Mouse (Mus musculus): ENCODE measurements around the gene Satb1.

Satb1 gene

DNA sequence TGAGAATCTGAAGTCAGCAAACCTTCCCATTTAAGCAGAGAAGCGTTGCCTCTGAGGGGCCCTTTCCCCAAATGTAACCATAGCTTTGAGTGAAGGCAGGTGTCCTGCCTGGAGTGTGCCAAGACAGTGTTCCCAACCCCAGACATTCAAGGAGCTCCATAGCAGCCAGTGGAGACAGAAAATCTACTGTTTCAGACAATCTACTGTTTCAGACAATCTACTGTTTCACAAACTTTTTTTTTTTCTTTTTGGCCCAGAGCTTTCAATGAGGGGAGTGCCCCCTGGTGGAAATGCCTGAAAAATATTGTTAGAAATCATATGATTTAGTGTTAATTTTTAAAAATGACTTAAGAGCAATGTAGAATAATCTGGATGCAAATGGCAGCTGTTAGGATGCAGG lies 55.3 kb downstream of the Satb1 start:
- intact Hi-C loops (cut with DNase I), result no loop called here

DNA sequence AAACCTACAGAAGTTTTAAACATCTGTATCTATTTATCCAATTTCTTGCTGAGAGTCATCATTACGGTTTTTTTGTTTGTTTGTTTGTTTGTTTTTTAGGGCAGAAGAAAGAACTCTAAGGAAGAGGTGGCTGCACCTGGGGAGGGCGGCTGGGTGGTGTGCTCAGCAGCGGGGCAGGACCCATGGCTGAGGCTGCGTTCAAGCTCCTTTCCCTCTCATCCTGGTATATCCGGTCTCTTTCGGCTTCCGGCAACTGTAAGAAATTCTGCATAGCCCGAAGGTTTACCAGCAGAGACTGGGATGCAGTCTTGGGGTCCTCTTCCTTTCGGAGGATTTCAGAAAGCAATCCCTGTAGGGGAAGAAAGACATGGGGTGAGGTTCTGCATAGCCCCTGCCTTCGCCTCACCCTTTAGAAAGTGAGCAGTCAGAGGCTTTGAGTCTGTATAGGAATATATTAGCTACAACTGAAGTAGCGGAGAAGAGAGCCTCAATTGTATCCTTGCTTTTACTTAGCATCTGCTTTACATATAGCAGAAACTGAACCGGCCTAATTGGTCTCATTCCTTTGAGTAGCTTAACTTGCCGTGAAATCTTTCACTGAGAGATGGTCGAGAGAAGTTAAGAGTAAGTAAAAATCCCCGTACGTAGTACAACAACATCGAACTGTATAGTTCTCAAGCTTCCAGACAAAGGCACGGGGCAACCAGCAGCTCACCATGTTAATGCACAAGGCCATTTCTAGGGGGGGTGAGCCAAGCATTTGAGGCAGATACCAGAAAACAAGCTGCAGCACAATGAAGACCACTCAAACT lies 57.8 kb downstream of the Satb1 start:
- intact Hi-C loops (cut with DNase I), result no loop called here

DNA sequence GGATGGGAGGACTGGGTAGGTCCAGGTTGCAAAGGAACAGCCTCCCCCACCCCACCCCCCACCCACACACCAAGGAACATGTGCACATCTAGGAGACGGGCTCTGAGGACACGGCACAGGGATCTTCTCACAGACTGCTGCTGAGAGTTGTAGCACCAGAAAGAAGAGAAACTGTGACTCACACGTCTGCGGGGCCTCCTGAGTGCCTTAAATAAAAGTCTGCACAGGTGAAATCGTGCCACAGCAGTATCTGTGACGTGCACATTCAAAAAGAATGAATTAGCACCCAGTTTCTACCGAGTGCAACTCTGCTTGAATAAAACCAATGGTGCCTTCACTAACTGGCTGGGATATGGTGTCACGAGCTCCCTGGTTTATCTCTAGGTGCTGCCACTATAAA lies 69.5 kb downstream of the Satb1 start:
- intact Hi-C loops (cut with DNase I), result no loop called here

DNA sequence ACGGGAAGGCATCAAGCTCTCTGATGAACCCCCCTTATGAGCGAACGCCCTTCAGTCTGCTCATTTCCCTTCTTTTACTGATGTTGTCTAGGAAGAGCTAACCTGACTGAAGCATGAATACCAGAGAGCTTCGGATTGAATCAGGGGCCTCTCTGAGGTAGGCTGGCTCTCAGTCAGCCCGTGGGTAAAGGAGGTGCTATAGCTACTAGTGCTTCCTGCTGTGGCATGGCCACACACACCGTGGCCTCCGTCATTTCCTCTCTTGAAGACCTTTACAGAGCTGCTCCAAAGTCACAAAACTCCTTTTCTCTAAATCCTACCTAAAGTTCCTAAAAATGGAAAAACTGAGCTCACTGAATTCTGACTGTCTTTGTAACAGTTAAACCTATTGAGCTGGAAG lies 70.6 kb downstream of the Satb1 start:
- intact Hi-C loops (cut with DNase I), result no loop called here

- intact Hi-C loops (cut with DNase I), result no loop called here
Observed at GRCm38 (mm10) chr17:51760997-51761655, 72.0 kb downstream of the Satb1 start.

DNA sequence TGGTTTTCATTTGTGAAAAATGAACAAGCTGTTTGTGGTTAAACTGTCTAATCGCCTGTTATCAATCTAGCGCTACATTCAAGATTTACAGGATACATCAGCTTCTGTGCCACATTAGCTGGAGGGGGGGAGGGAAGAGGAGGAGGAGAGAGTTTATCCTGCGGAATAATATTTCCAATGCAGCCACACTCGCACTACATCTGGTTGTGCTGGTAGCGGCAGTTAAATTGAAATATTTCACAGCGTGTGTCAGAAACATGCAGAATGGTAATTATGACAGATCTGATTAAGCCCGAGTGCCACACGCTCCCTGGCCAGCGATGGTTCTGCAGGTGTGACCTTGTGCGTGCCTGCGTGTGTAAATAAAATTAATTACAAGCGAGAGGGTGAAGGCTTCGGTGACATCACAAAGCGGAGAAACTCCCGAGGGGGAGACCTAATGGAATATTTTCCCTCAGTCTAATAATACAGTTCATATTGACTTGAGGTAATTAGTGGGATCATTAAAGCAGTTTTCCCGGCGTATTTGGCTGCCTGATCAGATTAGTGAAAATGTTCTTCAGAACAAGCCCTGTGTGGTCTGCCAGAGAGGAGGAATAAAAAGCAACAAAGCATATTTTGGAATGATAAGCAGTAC lies 72.7 kb downstream of the Satb1 start:
- intact Hi-C loops (cut with DNase I), result no loop called here

GRCm38 (mm10) chr17:51759509-51759908 lies 73.6 kb downstream of the Satb1 start:
- intact Hi-C loops (cut with DNase I), result no loop called here

DNA sequence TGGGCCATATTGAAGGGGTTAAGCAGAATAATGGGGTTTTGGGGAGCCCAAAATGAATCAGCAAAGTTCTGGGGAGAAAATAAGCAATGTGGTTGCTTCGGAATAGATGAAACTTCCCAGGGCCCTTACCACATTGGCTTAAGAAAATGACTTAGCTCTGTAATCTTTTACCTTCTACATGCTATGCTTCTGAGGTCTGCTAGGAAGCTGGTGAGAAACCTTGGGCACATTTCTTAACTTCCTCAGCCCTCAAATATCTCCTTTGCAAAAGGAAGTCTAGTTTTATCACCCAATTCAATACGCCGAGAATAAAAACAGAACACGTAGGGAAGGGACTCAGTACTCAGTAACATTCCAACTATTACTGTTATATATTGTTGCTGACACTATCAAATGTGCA lies 80.9 kb downstream of the Satb1 start:
- intact Hi-C loops (cut with DNase I), result no loop called here

DNA sequence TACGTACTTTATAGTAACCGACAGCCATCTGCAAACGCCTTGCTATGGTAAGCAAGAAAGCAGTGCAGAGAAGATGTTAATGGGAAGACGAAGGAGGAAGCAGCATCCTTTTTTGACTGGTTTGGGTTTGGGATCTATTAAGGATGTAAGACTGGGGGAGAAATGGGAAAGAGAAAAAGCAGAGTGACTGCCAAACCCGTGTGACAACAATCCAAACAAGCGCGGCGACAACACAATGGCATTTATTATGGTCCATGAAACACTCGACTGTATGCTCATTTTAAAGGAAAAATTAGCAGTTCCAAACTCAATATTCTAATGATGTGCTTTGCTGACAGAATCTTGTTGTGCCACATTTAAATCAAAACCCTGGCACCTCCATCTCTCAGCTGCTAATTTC lies 85.9 kb downstream of the Satb1 start:
- intact Hi-C loops (cut with DNase I), result no loop called here

DNA sequence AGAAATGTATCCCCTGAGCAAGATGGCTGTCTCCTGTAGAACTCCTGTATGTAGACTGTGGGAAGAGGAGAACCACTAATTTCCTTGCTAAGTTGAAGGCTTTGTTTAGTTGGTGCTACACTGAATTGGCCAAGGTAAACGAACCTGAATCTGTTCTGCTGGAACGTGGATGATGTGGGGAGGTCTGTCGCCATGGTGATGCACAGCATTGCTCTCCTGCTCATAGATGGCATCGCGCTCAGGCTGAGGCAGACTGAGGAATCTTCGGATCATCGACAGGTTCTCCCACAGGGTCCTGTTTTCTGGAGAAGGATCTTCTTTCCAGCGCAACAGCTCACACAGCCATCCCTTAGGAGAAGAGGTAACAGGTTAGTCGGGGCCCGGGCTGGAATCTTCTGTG lies 90.6 kb downstream of the Satb1 start:
- intact Hi-C loops (cut with DNase I), result no loop called here

DNA sequence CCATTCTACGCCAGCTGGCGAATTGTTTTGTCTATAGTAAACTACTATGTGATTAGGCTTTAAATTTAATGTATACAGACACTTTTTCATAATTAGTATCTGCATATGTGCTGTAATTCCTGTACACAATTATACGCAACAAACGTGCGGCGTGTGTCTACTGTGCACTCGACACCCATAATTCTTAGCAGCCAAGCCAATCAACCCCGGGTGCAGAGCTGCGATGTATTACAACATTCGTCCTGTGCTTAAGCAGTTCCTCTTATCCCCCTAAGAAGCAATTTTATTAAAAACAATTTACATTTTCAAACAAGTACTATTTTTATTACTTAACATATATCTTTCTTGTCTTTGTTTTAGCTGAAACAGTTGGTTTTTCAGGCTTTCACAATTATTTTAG lies 92.0 kb downstream of the Satb1 start:
- intact Hi-C loops (cut with DNase I), result no loop called here

- intact Hi-C loops (cut with DNase I), result no loop called here
Observed at GRCm38 (mm10) chr17:51740246-51740645, 92.8 kb downstream of the Satb1 start.

DNA sequence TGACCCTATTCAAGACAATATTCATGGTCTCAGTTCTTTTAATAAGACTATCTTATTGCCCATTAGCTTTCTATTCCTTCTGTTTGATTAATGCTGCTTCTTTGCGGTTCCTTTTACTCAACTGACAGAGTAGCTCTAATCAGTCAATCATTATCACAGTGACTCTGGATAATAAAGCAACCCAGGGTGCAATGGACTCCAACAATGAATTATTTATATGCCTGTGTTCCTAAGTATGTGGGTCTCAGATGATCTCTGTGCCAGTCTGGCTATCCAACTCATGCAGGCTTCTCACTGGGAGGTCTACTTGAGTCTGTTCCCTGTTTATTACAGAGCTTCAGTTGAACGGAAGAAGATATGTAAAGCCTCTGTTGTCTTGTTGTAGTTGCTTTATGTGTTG lies 108.6 kb downstream of the Satb1 start:
- intact Hi-C loops (cut with DNase I), result no loop called here

GRCm38 (mm10) chr17:51695711-51696110 lies 137.4 kb downstream of the Satb1 start:
- intact Hi-C loops (cut with DNase I), result no loop called here

DNA sequence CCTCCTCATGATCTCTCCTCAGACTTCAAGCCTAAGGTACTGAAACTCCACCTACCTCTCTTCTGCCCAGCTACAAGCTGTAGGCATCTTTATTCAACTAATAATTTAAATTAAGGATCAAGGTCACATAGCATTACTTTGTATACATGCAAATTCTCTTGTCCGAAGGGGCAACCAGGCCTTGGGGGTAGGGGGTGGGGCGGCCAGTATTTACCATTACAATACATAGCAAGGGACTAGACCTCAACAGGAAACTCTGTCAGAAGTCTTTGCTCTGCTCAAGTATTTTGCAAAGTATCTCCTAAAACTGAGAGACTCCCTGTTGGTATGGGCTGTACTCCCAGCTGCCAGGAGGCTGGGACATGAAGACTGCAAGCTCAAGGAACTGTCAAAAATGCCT lies 137.8 kb downstream of the Satb1 start:
- intact Hi-C loops (cut with DNase I), result no loop called here

DNA sequence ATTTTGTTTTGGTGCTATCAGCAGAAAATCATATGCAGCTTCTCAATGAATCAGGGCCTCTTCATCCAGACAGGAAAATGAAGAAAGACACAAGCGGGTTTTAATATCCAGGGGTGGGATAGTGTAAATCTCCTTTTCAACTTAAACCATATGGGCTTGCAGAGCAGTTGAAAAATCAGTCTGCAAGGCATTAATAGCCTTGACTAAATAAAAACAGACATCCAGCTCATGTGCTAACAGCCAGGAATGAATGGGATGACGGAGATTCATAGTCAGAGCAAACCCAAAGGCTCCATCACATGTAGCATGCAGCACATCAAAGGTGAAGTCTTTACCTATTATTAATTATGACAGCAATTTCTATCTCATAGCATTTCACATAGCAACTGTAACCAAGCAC lies 142.6 kb downstream of the Satb1 start:
- intact Hi-C loops (cut with DNase I), result no loop called here

DNA sequence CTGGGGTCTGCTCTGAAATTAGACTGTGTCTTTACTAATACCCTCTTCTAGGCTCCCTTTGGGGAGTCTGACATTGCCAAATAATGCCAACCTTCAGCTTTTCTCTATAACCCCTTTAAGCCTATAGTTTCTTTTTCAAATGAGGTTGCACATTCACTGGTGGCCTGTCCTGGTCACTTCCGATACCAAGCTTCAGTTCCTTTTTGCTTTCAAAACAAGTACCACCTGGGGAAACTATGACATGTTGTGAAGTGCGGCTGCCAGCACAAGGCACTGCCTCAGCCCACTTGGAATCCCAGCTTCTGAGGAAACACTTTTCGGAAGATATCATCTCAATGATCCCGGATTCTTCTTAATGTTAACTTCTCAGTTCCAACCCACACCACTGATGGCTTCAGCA lies 145.9 kb downstream of the Satb1 start:
- intact Hi-C loops (cut with DNase I), result no loop called here

Data from adrenal gland (tissue).